In genomic region chr19:56255506-56255905, GRCm38 (mm10) we compare ENCODE assay signal across 9 mouse cellular contexts. TPM values are rescaled to one million over a fixed set of nuclear protein-coding genes. Genes with fewer than 3 reads are reported as not detected.
DNase-seq lines count a peak whose midpoint lies in the region; ATAC-seq and TF ChIP-seq lines count a peak whose summit lies in the region.
"Had no signal": no experiment of that assay in that cellular context is flagged by ENCODE, and none has a peak within 500 bp of the region (broad histone marks: within the 10 kb centered on the region; RNA-seq: fewer than 3 reads in every experiment).

No protein-coding gene starts in this region.

- peak; percentile 30 for DNase-seq in adrenal gland, postnatal 10 days
- no peak for DNase-seq in adrenal gland, postnatal 14 days
- peak; percentile 39 for DNase-seq in kidney, postnatal 10 days
- no peak for DNase-seq in kidney, adult 8-10 months
- DNase-seq in G1E (ENCODE audit: low spot score), result peak; percentile 20
- DNase-seq in retina, embryonic 14.5 days (ENCODE audit: low spot score), result peak; percentile 83

- peaks cover 7% of the 10 kb centered on the region for H3K27me3 ChIP-seq in G1E (ENCODE audit: insufficient read depth, low read length)

- ATAC-seq in G1E (ENCODE audit: extremely low read depth, insufficient number of reproducible peaks, low FRiP score, poor library complexity, severe bottlenecking), result no peak
- 0 out of 2 replicates have a peak, but pooled peaks have one; percentile 34 for ATAC-seq in erythroid progenitor cell, adult 5-6 weeks (replicated peaks; ENCODE audit: low FRiP score, poor library complexity, severe bottlenecking)
- no peak for ATAC-seq in frontal cortex, adult (ENCODE audit: low TSS enrichment)

- H3K4me1 ChIP-seq in G1E (ENCODE audit: insufficient read depth, low read depth, low read length), result no peaks in the 10 kb centered on the region

- no peak overlapping the region for H3K4me3 ChIP-seq in G1E (ENCODE audit: low read depth, low read length)
- H3K4me3 ChIP-seq: midbrain, embryonic 12.5 days had no signal

- no peaks in the 10 kb centered on the region for H3K36me3 ChIP-seq in G1E (replicated peaks)
- H3K36me3 ChIP-seq: midbrain, embryonic 12.5 days had no signal

- no peaks in the 10 kb centered on the region for H3K9me3 ChIP-seq in G1E (replicated peaks)
- H3K9me3 ChIP-seq: midbrain, embryonic 12.5 days had no signal

- peak; percentile 73 for TF ChIP-seq CTCF in G1E (IDR thresholded peaks at IDR 0.05; ENCODE audit: low read depth, low read length)

RNA-seq across cellular contexts. Expression of gene Habp2, which starts 31.4 kb away (rescaled TPM):
- total RNA-seq in adrenal gland, postnatal 10 days (2021), result 10 to 100 TPM; 11.6 to 25.7 TPM
- total RNA-seq in adrenal gland, postnatal 14 days (2021), result 0.86 and 19.1 TPM in 2 replicates
- total RNA-seq in G1E (2014; fragmentation: Nextera tagmentation), result not detected in 2 replicates
- 0.06 and 0.11 TPM in 2 replicates for total RNA-seq in G1E (2017)
- polyA plus RNA-seq in G1E (2012), result not detected in 2 replicates
- total RNA-seq in erythroid progenitor cell, adult 5-6 weeks (2015; ENCODE audit: low replicate concordance), result not detected in 2 replicates
- total RNA-seq in erythroid progenitor cell, adult 5-6 weeks (2017; ENCODE audit: low replicate concordance), result not detected in 2 replicates
- polyA plus RNA-seq: midbrain, embryonic 12.5 days had no signal

Comparison
In these comparisons a context has a peak if more than half of its experiments do, and no peak if none do; other contexts are left out.
1. DNase-seq: peak in adrenal gland, postnatal 10 days (single experiment), kidney, postnatal 10 days (single experiment), G1E (single experiment) and retina, embryonic 14.5 days (single experiment); none in adrenal gland, postnatal 14 days (single experiment) and kidney, adult 8-10 months (0 of 2).